Mouse (Mus musculus): Measurements from ENCODE around the gene Olfr161.
"Not testable (repeated sequence)": the region's sequence is repeated elsewhere in the genome, so short reads cannot be mapped to it uniquely, and the experiment has no call there.

Gene Olfr161

DNA sequence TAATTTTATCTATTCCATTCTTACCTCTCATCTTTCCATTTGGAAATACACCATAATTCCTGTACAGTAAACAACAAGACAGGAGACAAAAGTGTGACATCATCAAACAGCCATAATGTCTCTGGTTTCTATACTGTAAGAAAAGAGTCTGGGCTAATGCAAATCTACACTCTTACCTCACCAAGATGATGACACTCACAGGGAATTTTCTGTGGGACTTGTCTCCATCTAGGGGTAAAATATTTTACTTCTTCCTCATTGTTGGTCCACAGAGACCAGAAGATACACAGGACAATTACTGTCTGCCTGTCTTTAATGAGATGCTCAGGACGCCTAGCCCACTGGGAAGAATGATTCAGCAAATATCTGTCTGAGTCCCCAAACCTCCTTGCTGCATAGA lies at the start of gene Olfr161:
Olfr161 (plus strand) TSS at position 352 of the 400 bp plus-strand sequence.
- no peak for DNase-seq (ENCODE audit: low read depth)

DNA sequence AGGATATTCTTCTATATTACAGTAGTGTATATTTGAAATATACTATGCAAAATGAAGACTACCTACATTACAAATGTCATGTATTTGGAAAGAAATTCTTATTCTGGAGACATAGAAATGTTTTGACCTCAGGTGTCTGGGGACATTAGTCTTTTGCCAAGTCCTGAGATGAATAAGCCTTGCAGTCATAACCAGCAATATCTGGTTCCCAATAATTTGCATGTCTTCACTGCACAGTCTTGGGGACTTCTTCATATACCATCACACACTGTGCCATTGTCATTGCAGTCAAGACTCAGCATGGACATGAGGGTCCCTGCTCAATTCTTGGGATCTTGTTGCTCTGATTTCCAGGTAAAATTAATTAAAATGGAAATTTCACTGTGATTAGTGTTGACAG lies 27.3 kb upstream of the Olfr161 start:
- no peak for DNase-seq (ENCODE audit: low read depth)

DNA sequence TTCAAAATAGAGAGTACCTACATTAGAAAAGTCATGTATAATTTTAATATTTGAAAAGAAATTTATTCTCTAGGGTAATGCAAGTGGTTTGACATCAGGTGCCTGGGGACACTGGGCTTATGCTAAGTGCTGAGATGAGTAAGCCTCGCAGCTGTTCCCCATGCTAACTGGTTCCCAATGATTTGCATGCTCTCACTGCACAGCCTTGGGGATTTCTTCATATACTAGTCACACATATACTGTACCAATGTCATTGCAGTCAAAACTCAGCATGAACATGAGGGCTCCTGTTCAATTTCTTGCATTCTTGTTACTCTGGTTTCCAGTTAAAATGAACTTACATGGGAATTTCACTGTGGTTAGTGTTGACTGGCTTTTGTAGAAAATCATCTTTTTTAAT lies 13.2 kb upstream of the Olfr161 start:
- DNase-seq (ENCODE audit: low read depth), result not testable (repeated sequence)

DNA sequence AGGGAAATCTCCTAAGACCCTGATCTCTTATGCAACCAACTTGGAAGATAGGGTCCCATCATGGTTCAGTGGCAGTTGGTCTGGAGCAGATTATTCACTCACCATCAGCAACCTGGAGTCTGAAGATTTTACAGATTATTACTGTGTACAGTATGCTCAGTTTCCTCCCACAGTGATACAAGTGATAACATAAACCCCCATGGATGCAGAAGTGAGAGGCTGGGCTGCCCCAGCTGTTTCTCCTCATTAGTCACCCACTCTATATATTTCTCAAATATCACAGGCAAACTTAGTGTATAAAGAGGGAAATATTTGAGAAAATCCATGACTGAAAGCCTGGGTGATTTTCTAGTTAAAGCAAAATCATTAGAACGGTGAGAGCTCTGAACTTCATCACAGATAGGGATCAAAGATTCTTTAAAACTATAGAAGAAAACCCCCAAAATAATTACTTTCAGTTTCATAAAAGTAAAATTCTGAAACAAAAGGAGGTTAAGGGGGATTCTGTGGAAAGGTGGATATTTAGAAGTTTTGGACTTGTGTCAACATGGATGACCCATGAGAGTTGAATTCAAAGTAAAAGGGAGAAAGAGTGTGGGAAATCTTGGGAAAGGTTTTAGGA lies 12.5 kb upstream of the Olfr161 start:
- DNase-seq (ENCODE audit: low read depth), result not testable (repeated sequence)

DNA sequence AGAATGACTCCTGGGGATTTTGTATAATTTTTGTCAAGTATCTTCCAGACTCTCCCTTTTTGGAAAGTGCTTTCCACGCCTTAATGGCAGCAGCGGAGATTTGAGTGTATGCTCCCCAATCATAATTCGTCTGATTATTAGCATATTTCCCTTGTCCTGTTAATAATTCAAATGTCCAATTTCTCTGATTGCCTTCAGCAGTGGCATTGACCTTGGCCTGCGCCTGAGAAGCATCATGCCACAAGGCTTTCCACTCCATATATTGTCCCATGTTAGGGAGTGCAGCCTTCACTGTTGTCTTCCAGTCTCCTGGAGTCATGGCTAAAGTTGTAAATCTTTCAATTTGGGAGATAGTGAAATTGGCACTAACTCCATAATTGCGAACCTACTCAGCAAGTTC lies 40.5 kb downstream of the Olfr161 start:
- not testable (repeated sequence) for DNase-seq (ENCODE audit: low read depth)

DNA sequence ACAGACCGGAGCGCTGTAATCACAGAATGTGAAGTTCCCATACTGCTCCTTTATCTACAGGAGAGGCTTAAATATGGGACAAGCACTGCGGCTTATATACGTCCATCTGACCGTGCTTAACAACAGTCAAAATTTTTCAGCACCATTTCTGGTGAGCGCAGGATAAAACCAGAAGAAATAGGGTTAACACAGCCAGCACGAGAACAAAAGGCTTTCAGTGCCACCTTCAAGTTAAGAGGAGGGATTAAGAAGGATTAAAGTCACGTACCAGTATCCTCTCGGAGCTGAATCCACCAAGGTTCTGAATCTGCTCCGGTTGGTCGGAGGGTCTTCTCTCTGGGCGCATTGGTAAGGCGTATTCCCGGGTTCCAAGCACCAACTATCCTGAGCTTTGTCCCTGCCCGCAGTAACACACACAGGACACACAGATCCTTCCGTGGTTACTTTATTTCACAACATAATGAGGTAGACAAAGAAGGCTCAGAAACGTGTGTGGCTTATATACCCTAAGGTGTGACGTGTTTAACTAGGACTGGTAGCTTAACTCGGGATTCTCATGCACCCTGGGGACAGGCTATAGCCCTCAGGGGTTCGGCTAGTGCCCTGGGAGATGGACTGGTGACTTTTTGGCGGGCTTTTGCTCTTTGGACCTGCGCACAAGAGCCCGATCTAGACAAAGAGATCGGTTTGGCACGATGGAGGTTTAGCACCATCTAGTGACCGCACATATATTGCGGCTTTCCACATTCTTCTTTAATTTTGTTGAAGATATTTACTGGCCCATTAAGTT lies 41.9 kb downstream of the Olfr161 start:
- DNase-seq (ENCODE audit: low read depth), result not testable (repeated sequence)
